Mouse (Mus musculus) adrenal gland, postnatal 14 days (tissue): ENCODE data around the gene Tmem262. TPM values are rescaled to one million over a fixed set of nuclear protein-coding genes. Genes with fewer than 3 reads are reported as not detected.
"Not testable (repeated sequence)": the region's sequence is repeated elsewhere in the genome, so short reads cannot be mapped to it uniquely, and the experiment has no call there.

Experiments
- DNase-seq: peaks from one replicate; pipeline ENCODE4 v3.0.0; 2021; ENCODE audit warnings: mixed read lengths
- long read RNA-seq, 2 experiments: library from polyadenylated mRNA; stranded (forward); transcript quantifications; one replicate each; pipeline ENCODE4 v2.0.0; 2021
- total RNA-seq: library from RNA; stranded (reverse); gene quantifications from 2 replicates; pipeline ENCODE4 v1.2.3, GENCODE M21; 2021

Gene Tmem262
- total RNA-seq, result not detected in 2 replicates
- long read RNA-seq, experiment 1, partial matches to known transcripts, result 0 of 2 reads
- long read RNA-seq, experiment 1, other reads (novel, unspliced or antisense), result 2 of 2 reads
- long read RNA-seq, experiment 2, result 0 reads

DNA sequence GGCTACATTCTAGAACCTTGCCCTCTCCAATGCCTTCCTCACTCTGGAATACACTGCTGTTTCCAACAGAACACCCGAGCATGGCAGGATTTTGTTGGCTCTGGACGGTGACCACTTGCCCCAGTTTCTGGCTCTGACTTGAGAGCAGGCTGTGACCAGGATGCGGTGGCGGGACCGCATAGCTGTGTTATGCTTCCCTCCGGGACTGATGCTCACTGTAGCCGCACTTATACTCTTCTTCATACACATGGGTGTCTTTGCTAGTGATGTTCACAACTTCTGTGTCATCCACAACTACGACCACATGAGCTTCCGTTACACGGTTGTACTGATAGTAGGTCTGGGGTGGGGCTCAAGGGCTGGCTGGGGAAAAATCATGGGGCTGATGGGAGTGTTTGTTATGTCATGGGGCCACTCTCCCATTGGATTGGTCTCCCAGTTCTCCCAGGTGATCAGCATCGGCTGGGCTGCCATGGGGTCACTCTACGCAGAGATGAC is at the start of gene Tmem262:
Tmem262 (plus strand) TSS at position 51 of the 498 bp plus-strand sequence.
- DNase-seq, result no peak

DNA sequence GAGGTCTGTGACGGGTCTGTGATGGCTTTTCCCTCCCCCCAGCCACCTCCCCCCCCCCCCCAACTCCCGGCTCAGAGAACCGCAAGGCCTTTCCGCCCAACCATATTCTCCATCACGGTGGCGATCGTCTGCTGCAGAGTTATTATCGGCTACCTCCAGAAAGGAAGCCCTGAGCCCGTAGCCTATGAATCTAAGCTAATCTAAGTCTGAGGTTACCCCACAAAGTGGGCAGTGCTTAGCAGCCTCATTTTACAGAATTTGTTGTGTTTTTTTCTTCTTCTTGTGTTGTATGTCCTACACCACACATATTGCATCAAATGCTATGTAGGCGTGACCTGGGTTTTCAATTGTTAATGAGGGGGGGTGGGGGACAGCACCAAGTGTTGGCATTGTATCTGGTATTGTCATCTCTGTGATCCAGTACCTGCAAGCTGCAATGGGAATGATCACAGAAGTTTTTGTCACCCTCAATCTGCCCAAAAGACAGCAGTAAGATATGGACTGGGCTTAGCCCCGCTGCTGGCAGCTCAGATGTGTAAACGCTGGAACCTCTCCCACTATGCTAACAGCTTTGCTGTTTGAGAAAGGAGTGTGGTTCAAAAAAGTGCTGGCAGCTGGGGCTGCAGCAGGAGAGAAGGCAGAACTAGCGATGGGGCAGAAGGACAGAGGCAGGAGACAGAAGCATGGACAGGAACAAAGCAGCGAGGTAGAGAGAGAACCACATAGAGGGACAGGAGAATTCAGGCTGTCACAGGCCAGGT is 49.1 kb upstream of the Tmem262 start:
- DNase-seq, result no peak

DNA sequence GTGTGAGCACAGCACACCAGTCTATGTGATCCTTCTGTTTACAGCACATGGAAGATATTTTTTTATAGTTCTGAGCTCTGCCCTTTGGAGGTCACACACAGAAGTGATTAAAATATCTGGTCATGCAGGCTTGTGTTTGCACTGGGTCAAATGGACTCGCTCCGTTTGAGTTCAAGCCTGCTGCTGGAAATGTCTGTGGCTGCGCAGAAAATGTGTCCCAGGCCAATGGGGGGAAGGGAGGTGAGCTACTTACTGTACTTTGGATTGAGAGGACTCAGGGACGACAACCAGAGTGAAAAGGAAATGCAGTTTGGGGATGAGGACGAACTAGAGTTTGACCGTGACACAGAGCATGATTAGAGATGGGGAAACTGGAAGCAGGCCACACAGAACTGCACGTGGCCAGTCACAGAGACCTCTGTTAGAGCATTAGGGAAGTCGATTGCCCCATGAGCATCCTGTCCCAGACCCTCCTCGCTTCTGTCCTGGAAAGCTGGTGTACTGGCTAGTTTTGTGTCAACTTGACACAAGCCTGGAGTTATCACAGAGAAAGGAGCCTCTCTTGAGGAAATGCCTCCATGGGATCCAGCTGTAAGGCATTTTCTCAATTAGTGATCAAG is 43.8 kb upstream of the Tmem262 start:
- no peak for DNase-seq

DNA sequence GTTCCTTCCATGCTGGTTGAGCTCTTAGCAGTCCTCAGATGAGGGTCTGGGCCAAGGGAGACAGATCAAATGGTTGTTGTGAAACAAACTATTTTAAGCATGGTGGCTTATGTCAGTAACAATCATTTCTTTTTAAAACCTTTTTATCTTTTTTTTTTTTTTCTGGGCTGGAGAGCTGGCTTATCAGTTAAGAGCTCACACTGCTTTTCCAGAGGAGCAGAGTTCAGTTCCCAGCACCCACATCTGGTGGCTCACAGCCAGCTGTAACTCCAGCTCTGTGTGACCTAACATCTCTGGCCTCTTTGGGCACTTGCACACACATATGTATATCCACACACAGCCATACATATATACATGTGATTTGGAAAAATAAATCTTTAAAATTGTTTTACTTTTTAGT is 42.1 kb upstream of the Tmem262 start:
- DNase-seq, result no peak

DNA sequence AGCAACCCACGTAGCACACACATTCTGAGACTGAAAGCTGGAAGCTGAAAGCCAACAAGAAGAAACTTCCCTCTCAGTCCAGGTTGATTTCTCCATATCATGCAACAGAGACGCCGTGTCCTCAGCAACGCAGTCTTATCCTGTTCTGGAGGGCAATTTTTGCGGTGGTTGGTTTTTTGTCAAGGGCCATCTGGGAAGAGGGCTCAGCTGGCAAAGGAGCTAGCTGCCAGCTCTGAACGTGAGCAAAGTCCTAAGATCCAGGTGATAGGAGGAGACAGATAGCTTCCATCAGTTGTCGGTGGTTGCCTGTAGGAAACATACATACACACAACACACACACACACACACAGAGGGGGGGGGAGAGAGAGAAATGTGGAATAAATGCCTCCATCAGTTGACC is 41.5 kb upstream of the Tmem262 start:
- DNase-seq, result no peak

DNA sequence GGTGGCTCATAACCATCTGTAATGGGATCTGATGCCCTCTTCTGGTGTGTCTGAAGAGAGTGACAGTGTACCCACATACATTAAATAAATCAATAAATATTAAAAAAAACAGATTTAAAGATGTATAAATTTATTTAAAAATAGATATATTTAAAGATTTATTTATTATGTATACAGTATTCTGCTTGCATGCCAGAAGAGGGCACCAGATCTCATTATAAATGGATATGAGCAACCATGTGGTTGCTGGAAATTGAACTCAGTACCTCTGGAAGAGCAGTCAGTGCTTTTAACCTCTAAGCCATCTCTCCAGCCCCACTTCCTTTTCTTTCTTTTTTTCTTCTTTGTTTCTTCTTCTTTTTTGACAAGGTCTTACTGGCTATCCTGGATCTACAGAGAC is 39.8 kb upstream of the Tmem262 start:
- DNase-seq, result no peak

DNA sequence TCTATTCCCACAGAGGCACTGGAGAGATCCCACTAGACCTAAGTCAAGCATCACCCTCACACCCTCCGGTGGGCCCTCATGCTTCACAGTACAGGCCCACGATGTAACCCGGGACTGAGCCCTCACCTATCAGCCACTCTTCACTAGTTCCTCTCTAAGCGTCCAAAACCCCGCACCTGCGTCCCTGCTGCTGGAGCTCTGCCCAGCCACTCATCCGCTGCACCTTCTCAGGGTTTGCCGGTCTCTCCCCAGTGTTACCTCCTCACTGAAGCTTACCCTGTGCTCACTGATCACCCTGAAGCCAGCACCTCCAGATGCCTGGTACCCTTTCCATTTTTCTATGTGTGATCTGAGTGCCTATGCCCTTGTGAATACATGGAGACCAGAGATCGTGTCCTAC is 37.5 kb upstream of the Tmem262 start:
- no peak for DNase-seq

DNA sequence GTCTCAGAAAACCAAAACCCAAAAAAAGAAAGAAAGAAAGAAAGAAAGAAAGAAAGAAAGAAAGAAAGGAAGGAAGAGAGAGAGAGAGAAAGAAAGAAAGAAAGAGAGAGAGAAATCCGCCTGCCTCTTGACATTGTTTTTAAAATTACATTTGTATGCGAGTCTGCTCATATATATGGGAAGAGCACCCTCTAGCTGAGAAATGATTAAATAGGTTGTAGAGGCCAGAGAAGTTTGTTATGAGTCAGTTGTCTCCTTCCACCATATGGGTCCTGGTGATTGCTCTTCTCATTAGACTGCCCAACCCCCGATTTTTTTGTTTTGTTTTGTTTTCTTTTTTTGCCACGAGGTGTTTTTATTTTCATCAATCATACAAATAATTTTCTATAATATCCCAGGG is 35.7 kb upstream of the Tmem262 start:
- not testable (repeated sequence) for DNase-seq

DNA sequence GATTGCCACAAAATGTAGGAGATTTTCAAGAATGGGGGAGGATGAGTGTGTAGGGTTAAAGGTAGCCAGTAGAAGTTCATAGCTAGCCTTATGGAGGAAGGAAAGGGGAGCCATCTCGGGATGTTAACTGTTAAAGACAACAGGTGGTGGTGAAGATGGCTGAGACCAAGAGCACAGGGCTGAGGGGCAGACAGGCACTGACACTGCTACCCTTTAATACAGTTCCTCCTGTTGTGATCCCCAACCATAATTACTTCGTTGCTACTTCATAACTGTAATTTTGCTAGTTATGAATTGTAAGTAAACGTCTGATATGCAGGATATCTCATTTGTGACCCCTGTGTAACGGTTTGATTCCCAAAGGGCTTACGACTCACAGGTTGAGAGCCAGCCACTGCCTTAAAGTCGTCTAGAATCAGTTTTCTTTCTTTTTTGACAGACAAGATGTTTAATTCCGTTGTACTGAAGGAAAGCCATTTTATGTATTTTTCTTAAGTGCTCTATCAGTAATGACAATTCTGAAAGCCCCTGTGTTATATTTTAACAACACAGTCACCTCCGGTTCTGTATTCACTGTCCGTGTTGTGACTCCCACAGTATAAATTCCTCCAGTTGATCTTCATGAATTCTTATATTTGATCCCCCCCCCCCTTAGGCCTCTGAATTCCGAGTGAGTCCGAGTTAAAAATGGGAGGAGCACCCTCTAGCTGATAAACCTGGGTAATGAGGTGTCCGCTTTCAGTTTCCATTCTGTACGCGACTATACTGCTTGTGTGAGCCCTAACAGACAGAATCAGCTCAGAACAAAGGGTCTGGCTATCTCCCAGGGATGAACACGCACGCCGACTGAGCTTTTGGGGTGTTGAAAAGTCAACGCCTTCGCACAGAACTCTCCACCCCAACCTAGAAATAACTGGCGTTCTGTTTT is 34.2 kb upstream of the Tmem262 start:
- DNase-seq, result no peak

DNA sequence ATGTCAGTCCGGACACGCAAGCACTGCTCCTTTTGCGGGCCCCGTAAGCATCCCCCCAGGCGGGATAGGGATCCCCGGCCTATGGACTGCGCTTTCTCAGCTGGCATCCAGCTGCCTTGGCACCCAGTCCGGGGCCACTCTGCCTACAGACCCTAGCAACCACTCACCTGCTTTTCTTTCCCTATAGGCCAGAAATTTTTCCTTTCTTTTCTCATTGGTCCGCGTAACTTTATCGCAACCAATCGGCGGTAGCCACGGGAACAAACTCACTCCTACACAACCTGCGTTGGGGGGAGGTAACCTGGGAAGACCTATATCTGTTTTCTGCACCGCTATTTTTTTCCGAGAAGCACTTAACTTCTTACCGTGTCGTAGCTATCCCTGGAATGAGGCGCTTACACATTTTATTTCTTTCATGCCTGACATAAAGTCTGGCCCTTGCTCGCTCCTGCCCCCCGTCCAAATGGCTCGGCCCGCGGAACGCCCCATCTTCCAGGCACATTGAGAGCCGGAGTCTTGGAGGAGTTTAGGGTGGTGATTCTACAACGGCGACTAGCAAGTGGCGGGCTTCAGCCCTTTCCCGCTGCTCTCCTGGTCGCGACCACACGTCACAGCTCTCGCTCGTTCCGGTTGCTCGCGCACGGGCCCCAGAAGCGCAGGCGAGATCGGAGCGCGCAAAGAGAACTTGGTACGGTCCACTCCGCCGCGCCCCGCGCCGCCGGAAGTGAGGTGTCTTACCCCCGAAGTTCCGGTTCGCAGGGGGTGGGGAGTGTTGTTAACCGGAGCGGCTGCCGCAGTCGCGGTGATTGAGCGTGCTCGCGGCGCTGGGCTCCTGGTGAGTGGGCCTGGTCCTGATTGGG is 33.3 kb upstream of the Tmem262 start, which contains the start of gene Syvn1:
Syvn1 (plus strand) TSS at position 283 of the 860 bp plus-strand sequence.
- DNase-seq, result peak; percentile 94

DNA sequence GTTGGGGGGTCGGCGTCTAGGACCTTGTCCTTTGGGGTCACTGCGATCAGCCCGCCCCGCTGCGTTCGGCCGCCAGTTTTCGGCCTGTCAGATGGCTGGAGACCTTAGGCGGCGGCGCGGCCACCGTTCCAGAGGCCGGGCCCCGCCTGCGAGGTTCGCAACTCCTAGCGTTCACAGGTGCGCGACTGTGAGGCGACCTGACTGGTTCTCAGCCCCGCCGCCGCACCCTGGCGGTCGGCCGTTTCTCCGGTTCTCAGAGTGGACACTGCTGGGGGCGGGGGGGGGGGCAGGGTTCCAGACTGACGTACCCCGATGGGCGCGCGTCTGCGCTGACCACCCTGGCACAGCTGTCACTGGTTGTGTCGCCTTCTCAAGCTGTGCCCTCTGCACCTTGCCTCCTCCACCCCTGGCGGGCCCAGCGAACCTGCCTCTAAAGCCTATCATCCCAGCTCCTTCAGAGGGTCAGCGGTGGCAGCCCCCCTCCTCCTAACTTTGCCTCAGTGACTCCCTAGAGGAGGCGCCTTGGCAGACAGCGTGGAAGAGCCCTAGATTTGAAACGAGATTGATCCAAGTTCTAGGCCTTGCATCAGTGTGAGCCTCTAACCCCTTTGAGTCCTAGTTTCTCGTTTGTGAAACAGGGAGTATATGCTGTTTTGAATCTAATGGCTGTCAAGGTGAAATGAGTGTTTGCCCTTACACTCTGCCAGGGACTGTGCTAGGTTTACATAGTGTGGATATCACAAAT is 32.5 kb upstream of the Tmem262 start:
- peak; percentile 48 for DNase-seq

DNA sequence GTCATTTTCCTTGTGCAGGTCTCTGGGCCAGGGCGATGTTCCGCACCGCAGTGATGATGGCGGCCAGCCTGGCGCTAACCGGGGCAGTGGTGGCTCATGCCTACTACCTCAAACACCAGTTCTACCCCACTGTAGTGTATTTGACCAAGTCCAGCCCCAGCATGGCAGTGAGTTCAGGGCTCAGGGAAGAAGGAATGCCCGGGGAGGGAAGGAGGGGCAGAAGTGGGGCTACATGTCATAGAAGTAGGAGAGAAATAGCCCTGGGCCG is 32.0 kb upstream of the Tmem262 start:
- DNase-seq, result no peak

DNA sequence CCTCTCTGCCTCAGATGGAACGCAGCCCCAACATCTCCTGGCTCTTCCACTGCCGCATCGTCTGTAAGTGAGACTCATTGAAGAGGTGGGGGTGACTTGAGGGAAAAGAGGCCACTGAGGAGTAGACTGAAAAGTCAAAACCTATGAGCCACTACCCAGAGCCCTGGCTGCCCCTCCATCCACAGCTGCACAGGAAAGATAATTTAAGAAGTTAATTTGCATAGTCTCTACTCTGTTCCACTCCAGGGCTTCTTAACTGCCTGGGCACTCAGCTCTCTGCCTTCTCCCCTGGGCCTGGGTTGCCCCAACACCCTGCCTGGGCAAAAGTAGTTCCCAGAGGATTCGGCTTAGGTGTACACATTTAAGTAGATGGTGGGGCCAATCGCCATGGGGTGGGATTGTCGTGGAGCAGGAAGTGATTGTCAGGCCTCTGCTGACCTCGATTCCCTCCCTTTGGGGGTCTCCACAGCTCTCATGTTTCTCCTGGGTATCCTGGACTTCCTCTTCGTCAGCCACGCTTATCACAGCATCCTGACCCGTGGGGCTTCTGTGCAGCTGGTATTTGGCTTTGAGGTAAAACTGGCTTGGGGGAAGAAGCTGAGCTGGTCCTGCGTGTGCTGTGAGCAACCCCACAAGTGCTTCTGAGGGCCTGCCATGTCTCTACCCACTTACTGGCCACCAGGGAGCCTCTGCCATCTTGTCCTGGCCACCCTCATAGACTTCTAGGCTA is 31.0 kb upstream of the Tmem262 start:
- DNase-seq, result no peak

DNA sequence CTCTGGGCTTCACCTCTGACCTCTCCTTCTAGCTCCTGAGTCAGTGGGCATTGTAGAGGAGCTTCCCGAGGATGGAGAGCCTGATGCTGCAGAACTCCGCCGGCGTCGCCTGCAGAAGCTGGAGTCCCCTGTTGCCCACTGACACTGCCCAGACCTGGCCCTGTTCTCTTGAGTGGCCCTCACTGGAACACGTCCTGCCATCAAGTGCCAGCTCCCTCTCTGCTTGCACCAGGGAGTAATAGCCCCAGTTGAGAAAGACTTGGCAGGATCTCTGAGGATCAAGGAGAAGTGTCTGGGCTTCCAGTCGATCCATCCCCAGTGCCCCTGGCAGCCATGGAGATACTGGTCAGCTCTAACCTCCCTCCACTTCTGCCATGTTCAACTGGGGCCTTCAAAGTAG is 27.3 kb upstream of the Tmem262 start:
- peak; percentile 58 for DNase-seq

DNA sequence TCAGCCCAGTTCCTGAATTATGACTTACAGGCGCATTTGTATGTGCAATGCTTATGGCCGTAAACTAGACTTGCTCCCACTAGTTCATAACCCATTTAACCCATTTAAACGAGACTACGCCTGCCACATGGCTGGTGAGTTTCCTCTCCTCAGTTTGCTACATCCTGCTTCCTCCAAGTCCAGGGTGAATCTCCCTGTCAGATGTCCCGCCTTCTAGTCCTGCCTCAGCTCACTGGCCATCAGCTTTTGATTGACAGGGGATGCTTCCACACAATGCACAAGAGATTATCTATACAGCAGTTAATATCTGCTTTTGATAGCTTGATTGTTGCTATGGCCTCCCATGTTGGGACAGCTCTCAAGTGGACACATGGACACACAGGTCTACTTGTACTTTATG is 25.5 kb upstream of the Tmem262 start:
- no peak for DNase-seq

DNA sequence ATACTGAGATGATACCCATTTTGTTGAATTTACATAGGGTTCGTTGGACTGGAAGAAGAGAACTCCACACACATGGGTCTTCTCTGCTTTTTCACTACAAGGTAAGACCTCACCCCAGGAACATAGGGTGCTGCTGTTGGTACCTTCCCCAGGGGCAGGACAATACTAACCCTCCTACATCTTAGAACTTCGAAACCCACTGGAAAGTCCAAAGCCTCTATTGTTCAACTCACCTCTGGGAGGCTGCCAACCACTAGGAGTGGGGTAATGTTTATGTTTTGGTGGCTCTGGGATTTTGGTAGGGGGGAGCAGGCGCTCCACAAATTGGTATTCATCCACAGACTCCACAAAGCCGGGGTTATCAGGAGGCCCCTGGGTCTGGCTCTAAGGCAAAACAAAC is 23.1 kb upstream of the Tmem262 start:
- peak; percentile 9 for DNase-seq

DNA sequence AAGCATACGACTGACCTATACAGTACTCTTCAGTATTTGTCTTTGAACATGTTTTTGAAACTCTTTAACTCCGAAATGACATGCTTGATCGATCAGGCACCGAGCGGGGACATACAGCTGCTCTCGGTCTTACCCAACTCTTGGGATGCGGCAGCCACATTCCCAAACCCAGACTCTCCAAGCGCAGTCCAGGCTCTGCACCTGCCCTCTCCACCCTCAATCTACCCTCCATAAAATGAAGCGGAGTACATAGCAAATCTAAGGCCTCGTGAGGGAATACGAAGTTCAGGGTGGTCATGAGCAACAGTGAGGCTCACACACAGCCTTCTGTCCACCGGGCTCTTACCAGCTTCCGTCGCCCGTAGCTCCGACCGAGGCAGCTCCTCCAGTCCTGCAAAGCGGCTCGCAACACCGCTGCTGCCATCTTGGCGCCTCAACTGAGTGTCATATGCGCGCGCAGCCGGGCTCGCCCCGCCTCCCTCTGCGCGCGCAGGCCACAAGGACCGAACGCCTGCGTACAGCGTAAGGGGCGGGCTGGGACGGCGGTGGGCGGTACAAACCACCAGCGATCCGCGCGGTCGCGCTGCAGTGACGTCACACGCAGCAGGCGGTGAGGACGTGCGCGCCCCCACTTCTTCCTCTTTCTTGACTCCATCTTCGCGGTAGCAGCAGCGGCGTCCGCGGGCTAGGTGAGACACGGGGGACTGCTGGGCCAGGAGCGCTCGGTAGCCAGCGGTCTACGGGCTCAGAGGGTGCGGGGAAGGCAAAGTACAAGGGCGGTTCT is 22.3 kb upstream of the Tmem262 start, which contains the start of the genes Mrpl49 and Fau:
Mrpl49 (minus strand) TSS at position 473 of the 784 bp plus-strand sequence.
Fau (plus strand) TSS at position 532 of the 784 bp plus-strand sequence.
- DNase-seq, result peak; percentile 99

DNA sequence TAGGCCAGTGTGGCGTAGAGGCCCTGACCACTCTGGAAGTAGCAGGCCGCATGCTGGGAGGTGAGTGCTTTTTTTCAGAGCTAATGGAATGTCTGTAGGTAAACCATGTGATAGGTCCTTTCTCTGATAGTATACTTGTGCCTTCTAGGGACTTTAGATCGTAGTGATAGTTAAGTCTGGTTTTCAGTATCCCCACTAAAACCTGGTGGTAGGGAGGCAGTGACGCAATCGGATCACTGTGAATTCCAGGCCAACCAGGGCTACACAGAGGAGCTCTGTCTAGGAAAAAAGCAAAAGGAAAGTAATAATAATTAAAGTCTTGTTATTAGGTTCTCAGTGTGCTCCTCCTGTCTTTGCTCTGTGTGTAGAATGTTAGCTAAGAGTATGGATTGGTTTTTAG is 21.3 kb upstream of the Tmem262 start:
- peak; percentile 18 for DNase-seq

DNA sequence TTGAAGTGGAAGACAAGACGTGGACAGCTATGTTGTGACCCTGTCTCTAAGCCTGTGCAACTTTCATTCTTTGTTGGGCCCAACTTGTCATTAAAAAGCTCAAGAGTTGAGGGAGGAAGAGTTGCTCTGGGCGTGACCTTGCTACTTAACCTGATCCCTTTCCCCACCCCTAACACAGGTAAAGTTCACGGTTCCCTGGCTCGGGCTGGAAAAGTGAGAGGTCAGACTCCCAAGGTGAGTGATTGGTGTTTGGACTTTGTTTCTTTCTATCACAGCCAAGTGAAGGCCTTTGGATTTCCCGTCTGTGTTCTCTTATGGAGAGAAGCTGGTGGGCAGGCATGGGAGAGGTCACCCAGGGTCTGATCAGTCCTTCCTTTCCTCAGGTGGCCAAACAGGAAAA is 20.9 kb upstream of the Tmem262 start:
- peak; percentile 4 for DNase-seq
